Mouse (Mus musculus) C2C12 (cell line): ENCODE results near the gene Pou2f3.

ENCODE experiments used
- CEBPB ChIP-seq: IDR thresholded peaks from one replicate; pipeline ENCODE4 v1.6.1; 2011; ENCODE audit warnings: low read depth, mild to moderate bottlenecking, control low read depth, moderate library complexity
- CTCF ChIP-seq: IDR thresholded peaks from one replicate; pipeline ENCODE4 v1.5.1; 2011; ENCODE audit not compliant: control insufficient read depth, insufficient read depth, insufficient read length
- FOSL1 ChIP-seq: IDR thresholded peaks from one replicate; pipeline ENCODE4 v1.8.0; 2011; ENCODE audit warnings: mild to moderate bottlenecking, low read length; ENCODE audit not compliant: poor library complexity, insufficient read depth, severe bottlenecking
- MAX ChIP-seq: IDR thresholded peaks from one replicate; pipeline ENCODE4 v1.6.1; 2011; ENCODE audit warnings: mild to moderate bottlenecking, control low read depth
- MYOD1 ChIP-seq: IDR thresholded peaks from one replicate; pipeline ENCODE4 v1.6.1; 2011; ENCODE audit warnings: low read depth; ENCODE audit not compliant: control insufficient read depth, insufficient read length
- MYOG ChIP-seq: IDR thresholded peaks from one replicate; pipeline ENCODE4 v1.6.1; 2011; ENCODE audit not compliant: control insufficient read depth, insufficient read length; ENCODE audit errors: extremely low read depth
- USF1 ChIP-seq: IDR thresholded peaks from one replicate; pipeline ENCODE4 v1.6.1; 2011; ENCODE audit warnings: low read depth, mild to moderate bottlenecking, control low read depth, moderate library complexity

DNA sequence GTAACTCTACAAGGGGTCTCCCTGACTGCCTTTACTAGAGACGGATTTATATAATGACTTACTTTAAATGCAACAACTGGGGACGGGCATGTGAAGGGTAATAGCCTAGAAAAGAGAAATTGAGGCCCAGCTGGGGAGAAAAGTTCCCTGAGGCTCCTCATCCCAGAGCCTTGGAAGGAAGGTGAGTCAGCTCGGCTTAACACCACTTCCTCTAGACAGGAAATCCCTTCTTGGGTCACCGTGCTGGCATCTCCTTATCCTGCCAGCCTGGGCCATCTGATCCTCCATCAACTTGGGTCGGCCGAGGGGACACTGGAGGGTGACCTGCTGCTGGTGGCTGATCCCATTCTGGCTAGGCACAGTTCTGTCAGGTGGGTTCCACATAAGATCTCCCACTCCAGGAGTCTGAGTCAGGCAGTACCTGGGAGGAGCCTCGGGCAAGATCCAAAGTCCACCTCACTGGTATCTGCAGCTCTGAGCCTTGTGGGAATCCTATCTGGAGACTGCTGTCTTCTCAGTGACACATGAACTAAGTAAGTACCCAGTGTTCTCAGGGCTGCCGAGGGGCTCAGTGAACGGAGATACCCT, 16.5 kb upstream of the Pou2f3 start:
- TF ChIP-seq USF1: no peak
- no peak for TF ChIP-seq CTCF
- TF ChIP-seq MAX: no peak
- TF ChIP-seq MYOG: no peak
- no peak for TF ChIP-seq MYOD1
- no peak for TF ChIP-seq CEBPB
- TF ChIP-seq FOSL1: no peak
